Mouse (Mus musculus) liver, adult 2 months (tissue): ENCODE data around the gene Syt2.

Experiments
- CTCF ChIP-seq: fragments of 200-500 bp; IDR thresholded peaks from 2 replicates; pipeline ENCODE4 v1.5.1; 2011; ENCODE audit warnings: low read depth, low read length, control low read depth
- POLR2A ChIP-seq: fragments of 200-500 bp; IDR thresholded peaks from 2 replicates; pipeline ENCODE4 v1.6.1; 2011; ENCODE audit warnings: low read length, control low read depth; ENCODE audit not compliant: insufficient read depth; ENCODE audit errors: extremely low read depth

DNA sequence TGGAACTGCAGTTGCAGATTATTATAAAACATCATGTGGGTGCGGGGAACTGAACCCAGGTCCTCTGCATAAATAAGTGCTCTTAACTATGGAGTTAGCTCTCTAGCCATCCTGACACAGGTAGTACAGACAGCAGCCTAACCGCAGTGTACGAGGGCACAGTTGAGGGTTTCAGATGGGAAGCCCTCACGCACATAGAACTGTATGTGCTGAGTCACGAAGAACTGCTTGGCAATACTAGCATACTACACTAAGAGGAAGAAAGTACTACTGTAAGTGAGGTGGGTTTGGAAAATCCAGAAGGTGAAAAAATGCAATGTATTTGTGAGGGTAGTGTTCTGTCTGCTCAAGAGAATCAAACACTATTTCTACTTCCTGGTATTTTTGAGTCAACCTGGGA is 123.8 kb downstream of the Syt2 start:
- TF ChIP-seq POLR2A, result no peak
- no peak for TF ChIP-seq CTCF
